Mouse (Mus musculus) testis, adult 2 months (tissue): ENCODE measurements at regions not wholly inside any gene's neighbourhood (a gene's known extent, or its start where the extent isn't known, plus 50 kb on each side); places are given as distances from the start of the nearest gene placed in this dataset.

Experiments
- CTCF ChIP-seq: fragments of 200-500 bp; IDR thresholded peaks from 2 replicates; pipeline ENCODE4 v1.5.1; 2012; ENCODE audit warnings: low read depth, mild to moderate bottlenecking, inconsistent platforms, low read length, moderate library complexity; ENCODE audit not compliant: control insufficient read depth, insufficient read depth, insufficient replicate concordance
- POLR2A ChIP-seq: fragments of 200-500 bp; IDR thresholded peaks from 2 replicates; pipeline ENCODE4 v1.6.1; 2012; ENCODE audit warnings: low read depth, mild to moderate bottlenecking, inconsistent platforms, low read length, moderate library complexity; ENCODE audit not compliant: control insufficient read depth

DNA sequence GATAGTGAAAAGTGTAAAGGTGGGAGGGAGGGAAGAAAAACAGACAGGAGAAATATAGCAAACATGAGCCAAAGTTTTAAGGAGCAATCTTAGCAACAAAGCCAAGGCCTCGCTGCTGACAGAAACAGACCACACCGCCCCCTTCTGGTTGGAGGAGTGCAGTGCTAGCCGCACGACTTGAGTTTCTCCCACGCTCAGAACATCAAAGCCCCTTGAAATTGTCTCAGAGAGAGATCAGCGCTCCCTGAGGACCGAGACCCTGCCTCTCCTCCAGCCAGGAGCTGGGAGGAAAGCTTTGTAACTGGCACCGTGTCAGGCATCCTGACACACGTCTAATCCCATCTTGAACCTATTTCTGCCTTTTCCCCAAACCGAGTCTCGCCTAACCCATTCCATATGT lies 216.4 kb downstream of the Rplp1 start:
- no peak for TF ChIP-seq POLR2A
- peak; percentile 94 for TF ChIP-seq CTCF
